Mouse (Mus musculus): ENCODE results near the gene Ano1. TPM values are rescaled to one million over a fixed set of nuclear protein-coding genes. Genes with fewer than 3 reads are reported as not detected.

Ano1 gene
- polyA plus RNA-seq, 1 experiment, result 13.4 TPM

DNA sequence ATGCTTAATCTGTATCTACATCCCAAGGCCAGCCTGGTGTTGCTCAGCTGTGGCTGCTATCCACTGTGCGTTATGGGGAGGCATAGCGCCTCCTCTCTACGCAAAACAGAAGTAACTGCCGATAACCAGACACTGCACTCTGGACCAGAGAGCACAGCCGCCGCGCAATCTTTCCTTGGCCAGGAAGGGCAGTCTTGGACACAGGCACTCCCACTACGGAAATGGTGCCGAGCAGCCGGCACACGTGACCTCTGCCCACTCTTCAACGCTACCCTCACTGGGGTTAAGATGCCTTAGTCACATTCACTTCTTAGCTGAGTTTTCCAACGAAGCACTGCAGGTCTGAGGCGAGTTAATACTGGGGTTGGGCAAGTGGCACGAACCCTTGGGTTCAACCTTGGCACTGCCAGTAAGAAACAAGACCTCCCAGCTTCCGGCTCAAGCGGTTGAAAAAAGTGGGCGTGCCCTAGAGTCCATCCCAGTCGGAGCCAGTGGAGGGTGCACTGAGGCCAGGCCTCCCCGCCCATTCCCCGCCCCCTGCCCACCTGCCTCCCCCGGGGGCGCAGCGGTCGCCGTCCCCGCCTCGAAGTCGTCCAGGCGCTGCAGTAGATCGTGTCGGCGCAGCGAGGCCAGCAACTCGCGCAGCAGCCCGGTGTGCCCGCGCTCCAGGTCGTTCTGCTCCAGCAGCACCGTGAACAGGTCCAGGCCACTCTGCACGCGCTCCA is 170.1 kb downstream of the Ano1 start:
- peak; percentile 90 for DNase-seq (ENCODE audit: low read depth)
- TF ChIP-seq POLR2A (IDR thresholded peaks at IDR 0.05; ENCODE audit: borderline replicate concordance, extremely low read depth, insufficient read depth, insufficient read length, poor library complexity, severe bottlenecking), result no peak
- peak; percentile 48; the same call in 1 of the 2 replicates for TF ChIP-seq CTCF (IDR thresholded peaks at IDR 0.05; ENCODE audit: borderline replicate concordance, extremely low read depth, insufficient read depth, insufficient read length)

DNA sequence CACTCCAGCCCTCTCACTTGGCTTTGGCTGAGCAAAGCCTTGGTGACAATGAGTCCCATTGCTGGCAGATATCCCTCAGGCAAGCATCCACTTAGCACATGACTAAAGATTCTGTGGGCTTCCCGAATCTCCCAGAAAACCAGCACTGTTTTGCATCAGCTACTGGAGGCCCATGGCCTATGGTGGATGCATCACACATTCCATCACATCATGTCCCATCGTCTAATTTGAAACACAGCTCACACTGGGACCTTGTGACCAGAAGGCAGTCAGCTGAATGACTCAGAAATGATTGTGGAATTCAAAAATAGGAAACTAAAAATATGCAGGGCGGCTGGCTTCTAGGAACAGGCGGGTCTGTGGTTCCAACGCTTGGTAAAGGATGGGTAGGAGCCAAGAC is 173.9 kb downstream of the Ano1 start:
- TF ChIP-seq CTCF (IDR thresholded peaks at IDR 0.05; ENCODE audit: borderline replicate concordance, extremely low read depth, insufficient read depth, insufficient read length) (no peak), POLR2A (IDR thresholded peaks at IDR 0.05; ENCODE audit: borderline replicate concordance, extremely low read depth, insufficient read depth, insufficient read length, poor library complexity, severe bottlenecking) (no peak)
- no peak for DNase-seq (ENCODE audit: low read depth)

DNA sequence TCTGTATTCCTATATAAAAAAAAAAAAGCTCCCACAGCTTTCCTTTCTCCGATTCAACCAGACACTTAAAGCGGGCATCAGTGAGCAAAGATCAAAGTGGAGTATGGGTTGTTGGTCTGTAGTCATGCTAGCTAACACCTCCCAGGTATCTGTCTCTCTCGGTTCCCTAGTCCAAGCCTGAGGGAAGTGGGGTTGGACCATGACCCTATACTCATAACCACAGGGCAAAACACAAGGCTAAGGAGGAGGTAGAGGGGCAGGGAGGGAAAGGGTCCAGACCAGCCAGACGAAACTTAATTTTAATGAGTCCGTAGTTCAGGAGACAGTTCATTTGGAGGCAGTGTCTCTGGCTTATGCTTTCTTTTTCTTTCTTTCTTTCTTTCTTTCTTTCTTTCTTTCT is 179.5 kb downstream of the Ano1 start:
- TF ChIP-seq CTCF (IDR thresholded peaks at IDR 0.05; ENCODE audit: borderline replicate concordance, extremely low read depth, insufficient read depth, insufficient read length) (no peak), POLR2A (IDR thresholded peaks at IDR 0.05; ENCODE audit: borderline replicate concordance, extremely low read depth, insufficient read depth, insufficient read length, poor library complexity, severe bottlenecking) (no peak)
- DNase-seq (ENCODE audit: low read depth), result no peak

DNA sequence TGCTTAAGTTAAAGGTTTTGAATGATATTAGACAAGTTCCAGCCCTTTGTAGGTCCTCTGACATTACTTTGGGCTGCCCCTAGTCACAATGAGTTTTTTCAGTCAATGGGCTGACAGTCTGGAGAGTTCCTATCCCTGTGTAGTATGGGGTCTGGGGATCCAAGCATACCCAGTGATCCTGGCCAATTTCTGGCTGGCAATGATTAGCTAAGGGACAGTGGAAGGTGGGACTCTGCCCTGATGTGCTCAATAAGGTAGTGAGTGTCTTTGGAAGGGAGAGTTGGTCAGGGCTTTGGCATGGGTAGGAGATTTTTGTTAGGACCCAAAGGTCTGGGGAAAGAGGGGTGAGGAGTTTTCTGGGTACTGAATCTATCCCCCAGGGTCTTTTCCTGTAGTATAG is 180.2 kb downstream of the Ano1 start:
- DNase-seq (ENCODE audit: low read depth), result no peak
- TF ChIP-seq CTCF (IDR thresholded peaks at IDR 0.05; ENCODE audit: borderline replicate concordance, extremely low read depth, insufficient read depth, insufficient read length) (no peak), POLR2A (IDR thresholded peaks at IDR 0.05; ENCODE audit: borderline replicate concordance, extremely low read depth, insufficient read depth, insufficient read length, poor library complexity, severe bottlenecking) (no peak)

DNA sequence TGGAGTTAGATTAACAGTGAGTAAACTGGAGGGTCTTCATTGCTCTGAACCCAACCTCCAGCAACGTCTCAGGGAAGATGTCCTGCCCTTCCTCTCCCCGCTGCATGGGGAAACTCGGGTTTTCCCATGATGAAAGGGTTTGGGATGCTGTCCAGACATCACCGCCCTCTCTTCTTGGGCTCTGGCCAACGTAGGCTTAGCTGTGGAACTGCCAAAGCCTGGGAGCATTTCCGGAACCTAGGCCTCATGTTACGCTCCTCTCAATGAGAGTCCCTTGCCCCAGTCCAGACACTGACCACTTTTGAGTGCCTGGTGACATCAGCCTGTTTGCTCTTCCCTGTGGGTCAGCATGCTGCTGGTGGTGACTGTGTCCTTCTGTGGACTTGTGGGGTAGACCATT is 182.3 kb downstream of the Ano1 start:
- no peak for TF ChIP-seq CTCF (IDR thresholded peaks at IDR 0.05; ENCODE audit: borderline replicate concordance, extremely low read depth, insufficient read depth, insufficient read length)
- TF ChIP-seq POLR2A (IDR thresholded peaks at IDR 0.05; ENCODE audit: borderline replicate concordance, extremely low read depth, insufficient read depth, insufficient read length, poor library complexity, severe bottlenecking), result no peak

DNA sequence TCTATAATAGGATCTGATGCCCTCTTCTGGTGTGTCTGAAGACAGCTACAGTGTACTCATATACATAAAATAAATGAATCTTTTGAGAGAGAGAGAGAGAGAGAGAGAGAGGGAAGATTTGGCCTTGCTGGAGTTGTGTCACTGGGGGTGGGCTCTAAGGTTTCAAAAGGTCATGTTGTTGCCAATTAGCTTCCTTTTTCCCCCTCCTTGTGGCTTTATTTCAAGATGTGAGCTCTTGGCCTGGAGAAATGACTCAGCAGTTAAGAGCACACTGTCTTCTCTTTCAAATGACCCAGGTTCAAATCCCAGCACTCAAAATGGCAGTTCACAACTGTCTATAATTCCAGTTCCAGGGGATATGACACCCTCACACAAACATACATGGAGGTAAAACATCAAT is 183.7 kb downstream of the Ano1 start:
- TF ChIP-seq CTCF (IDR thresholded peaks at IDR 0.05; ENCODE audit: borderline replicate concordance, extremely low read depth, insufficient read depth, insufficient read length), result no peak
- no peak for TF ChIP-seq POLR2A (IDR thresholded peaks at IDR 0.05; ENCODE audit: borderline replicate concordance, extremely low read depth, insufficient read depth, insufficient read length, poor library complexity, severe bottlenecking)
- no peak for DNase-seq (ENCODE audit: low read depth)

More for the DNA sequence above, 182.3 kb downstream of the Ano1 start:
- peak; percentile 33 for DNase-seq (ENCODE audit: low read depth)

DNA sequence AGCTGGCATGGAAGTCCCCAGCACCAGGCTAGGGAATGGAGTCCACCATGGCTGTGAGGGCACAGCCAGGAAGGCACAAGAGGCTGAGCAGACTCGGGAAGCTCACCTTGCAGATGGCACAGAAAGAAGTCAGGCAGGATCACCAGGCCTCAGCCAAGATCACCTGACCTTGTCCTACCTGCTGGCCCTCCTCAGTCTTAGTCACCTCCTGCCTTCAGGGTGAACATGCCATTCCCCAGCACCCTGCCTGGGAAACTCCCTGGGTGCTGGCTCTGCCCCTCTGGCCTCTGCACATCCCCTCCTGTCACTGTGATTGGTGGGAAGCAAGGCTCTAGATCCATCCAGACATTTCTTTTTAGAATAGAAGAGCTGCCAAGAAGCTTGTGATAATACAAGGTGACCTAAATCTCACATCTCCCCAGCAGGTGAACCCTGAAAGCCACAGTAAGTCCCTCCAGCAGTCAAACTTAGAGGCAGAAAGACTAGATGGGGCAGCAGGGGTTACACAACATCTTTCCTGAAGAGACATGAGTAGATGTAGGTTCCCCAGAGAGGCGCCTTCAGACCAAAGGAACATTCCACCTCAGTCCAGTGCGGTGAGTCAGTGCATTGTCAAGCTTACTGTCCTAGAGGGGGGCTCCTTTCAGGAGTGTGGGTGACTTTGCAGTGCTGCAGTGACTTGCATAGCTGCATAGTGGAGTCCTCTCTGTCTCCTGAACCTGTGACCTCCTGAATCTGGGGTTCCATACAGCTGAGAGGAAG is 184.7 kb downstream of the Ano1 start:
- no peak for TF ChIP-seq CTCF (IDR thresholded peaks at IDR 0.05; ENCODE audit: borderline replicate concordance, extremely low read depth, insufficient read depth, insufficient read length)
- TF ChIP-seq POLR2A (IDR thresholded peaks at IDR 0.05; ENCODE audit: borderline replicate concordance, extremely low read depth, insufficient read depth, insufficient read length, poor library complexity, severe bottlenecking), result no peak
- no peak for DNase-seq (ENCODE audit: low read depth)

DNA sequence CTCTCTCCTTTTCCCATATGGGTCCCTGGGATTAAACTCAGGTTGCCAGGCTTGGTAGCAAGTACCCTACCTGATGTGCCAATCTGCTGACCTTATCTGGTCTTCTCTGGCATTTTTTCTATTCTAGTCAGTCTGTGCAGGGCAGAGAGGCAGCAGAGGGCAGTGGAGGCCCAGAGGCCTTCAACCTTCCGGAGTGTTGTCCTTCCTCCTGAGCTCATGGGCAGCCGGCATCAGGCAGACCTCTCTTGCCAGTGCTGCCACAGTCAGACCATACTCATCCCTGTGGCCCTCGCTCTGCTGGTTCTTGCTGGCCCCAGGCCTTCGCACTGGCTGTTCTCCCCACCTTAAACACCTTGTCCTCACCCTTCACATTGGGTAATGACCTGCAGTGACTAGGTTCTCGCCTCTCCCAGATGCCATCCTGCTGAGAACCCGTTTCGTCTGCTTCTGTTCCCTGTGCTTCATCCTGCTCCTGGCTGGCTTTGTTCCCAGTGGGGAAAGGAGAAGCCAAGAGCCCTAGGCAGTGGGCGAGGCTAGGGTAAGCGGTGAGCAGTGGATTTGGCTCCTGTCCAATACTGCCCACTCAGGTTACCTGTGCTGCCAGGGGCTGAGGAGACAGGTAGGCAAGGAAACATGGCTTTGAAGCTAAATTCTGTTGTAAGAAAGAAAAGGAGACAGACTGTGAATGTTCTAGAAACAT is 188.2 kb downstream of the Ano1 start:
- DNase-seq (ENCODE audit: low read depth), result no peak
- TF ChIP-seq CTCF (IDR thresholded peaks at IDR 0.05; ENCODE audit: borderline replicate concordance, extremely low read depth, insufficient read depth, insufficient read length) (no peak), POLR2A (IDR thresholded peaks at IDR 0.05; ENCODE audit: borderline replicate concordance, extremely low read depth, insufficient read depth, insufficient read length, poor library complexity, severe bottlenecking) (no peak)

DNA sequence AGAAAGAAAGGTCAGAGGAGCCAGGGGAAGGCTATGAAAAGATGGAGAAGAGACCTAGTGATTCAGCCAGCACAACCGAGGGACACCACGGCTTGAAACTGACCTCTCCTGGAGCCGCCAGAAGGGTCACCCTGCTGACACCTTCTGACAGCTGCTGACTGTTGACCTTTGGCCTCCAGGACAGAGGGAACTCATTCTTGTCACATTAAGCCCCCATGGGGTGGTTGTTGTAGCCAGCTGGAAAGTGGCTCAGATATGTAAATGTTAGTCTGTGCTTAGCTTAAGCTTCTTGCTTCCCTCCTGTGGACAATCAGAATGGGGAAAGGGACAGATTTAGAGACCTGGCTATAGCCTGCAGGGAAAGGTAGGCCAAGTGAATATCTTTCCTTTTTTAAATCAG is 189.8 kb downstream of the Ano1 start:
- no peak for TF ChIP-seq CTCF (IDR thresholded peaks at IDR 0.05; ENCODE audit: borderline replicate concordance, extremely low read depth, insufficient read depth, insufficient read length)
- TF ChIP-seq POLR2A (IDR thresholded peaks at IDR 0.05; ENCODE audit: borderline replicate concordance, extremely low read depth, insufficient read depth, insufficient read length, poor library complexity, severe bottlenecking), result no peak
- no peak for DNase-seq (ENCODE audit: low read depth)

DNA sequence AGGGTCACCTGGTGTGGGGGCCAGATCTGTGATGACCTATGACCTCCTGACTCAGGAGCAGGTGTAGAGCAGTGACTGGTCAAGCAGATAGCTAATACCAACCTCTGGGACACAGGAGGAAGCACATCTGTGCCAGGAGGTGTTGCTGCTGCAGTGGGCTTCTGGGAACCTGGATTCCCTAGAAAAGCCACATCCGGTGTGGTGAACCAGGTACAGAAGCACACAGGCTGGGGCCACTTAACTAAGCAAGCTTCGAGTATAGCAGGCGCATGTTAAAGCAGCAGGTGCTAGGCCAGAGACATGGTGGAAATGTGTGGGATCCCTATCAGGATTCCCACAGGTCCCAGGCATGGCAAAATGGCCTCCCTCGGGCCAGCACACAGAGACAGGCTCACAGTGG is 191.2 kb downstream of the Ano1 start:
- no peak for TF ChIP-seq CTCF (IDR thresholded peaks at IDR 0.05; ENCODE audit: borderline replicate concordance, extremely low read depth, insufficient read depth, insufficient read length)
- TF ChIP-seq POLR2A (IDR thresholded peaks at IDR 0.05; ENCODE audit: borderline replicate concordance, extremely low read depth, insufficient read depth, insufficient read length, poor library complexity, severe bottlenecking), result no peak
- no peak for DNase-seq (ENCODE audit: low read depth)

DNA sequence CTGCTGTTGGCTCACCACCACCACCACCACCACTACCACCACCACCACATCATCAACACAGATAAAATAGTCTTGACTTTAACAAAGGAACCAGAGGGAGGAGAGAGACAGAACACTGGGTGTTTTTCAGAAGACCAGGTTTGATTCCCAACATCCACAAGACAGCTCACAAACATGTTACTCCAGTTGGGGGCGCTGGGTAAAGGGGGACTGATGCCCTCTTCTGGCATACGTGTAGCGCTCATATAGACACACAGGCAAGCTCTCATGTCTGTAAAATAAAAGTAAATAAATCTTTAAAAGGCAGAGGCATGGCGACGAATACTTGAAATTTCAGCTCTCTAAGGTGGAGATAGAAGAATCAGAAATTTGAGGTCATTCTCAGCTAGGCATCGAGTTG is 193.2 kb downstream of the Ano1 start:
- TF ChIP-seq CTCF (IDR thresholded peaks at IDR 0.05; ENCODE audit: borderline replicate concordance, extremely low read depth, insufficient read depth, insufficient read length), result peak; percentile 1; the same call in 1 of the 2 replicates
- TF ChIP-seq POLR2A (IDR thresholded peaks at IDR 0.05; ENCODE audit: borderline replicate concordance, extremely low read depth, insufficient read depth, insufficient read length, poor library complexity, severe bottlenecking), result no peak
- DNase-seq (ENCODE audit: low read depth), result no peak
